Mouse (Mus musculus): Measurements from ENCODE around the gene Dsp.
A peak's percentile ranks its signal among the peaks of the same experiment; 100 is the strongest.

The Dsp gene

GRCm38 (mm10) chr13:38151069-38151588 is at the start of gene Dsp:
TSS of gene Dsp (plus strand) at chr13:38151294.
- peak; percentile 60 for DNase-seq

GRCm38 (mm10) chr13:38103406-38103805 is 47.7 kb upstream of the Dsp start:
- no peak for DNase-seq

GRCm38 (mm10) chr13:38104501-38104900 is 46.6 kb upstream of the Dsp start:
- no peak for DNase-seq

GRCm38 (mm10) chr13:38109081-38109480 is 42.0 kb upstream of the Dsp start:
- DNase-seq, result no peak

- DNase-seq, result no peak
These were observed 28.8 kb upstream of the Dsp start for GRCm38 (mm10) chr13:38122321-38122720.

- DNase-seq, result no peak
These were observed 27.4 kb upstream of the Dsp start for GRCm38 (mm10) chr13:38123666-38124065.

GRCm38 (mm10) chr13:38127683-38128082 is 23.4 kb upstream of the Dsp start:
- no peak for DNase-seq

GRCm38 (mm10) chr13:38128246-38128645 is 22.8 kb upstream of the Dsp start:
- DNase-seq, result peak; percentile 5

GRCm38 (mm10) chr13:38129492-38129891 is 21.6 kb upstream of the Dsp start:
- no peak for DNase-seq

- no peak for DNase-seq
These were observed 21.0 kb upstream of the Dsp start for GRCm38 (mm10) chr13:38130116-38130515.

- no peak for DNase-seq
These were observed 18.0 kb upstream of the Dsp start for GRCm38 (mm10) chr13:38133016-38133528.

GRCm38 (mm10) chr13:38140521-38140920 is 10.6 kb upstream of the Dsp start:
- DNase-seq, result no peak

- DNase-seq, result peak; percentile 49
These were observed 6.0 kb upstream of the Dsp start for GRCm38 (mm10) chr13:38144962-38145713.

- DNase-seq, result no peak
These were observed 2.7 kb upstream of the Dsp start for GRCm38 (mm10) chr13:38148348-38148747.

- DNase-seq, result peak; percentile 8
These were observed 756 bp downstream of the Dsp start for GRCm38 (mm10) chr13:38151671-38152428.

- peak; percentile 33 for DNase-seq
These were observed 1.4 kb downstream of the Dsp start for GRCm38 (mm10) chr13:38152429-38153035.

GRCm38 (mm10) chr13:38155523-38155922 is 4.4 kb downstream of the Dsp start:
- no peak for DNase-seq

GRCm38 (mm10) chr13:38157635-38158034 is 6.5 kb downstream of the Dsp start:
- no peak for DNase-seq

- DNase-seq, result no peak
These were observed 10.9 kb downstream of the Dsp start for GRCm38 (mm10) chr13:38162002-38162401.

GRCm38 (mm10) chr13:38162668-38163067 is 11.6 kb downstream of the Dsp start:
- DNase-seq, result peak; percentile 27

GRCm38 (mm10) chr13:38164932-38165331 is 13.8 kb downstream of the Dsp start:
- DNase-seq, result no peak

- DNase-seq, result no peak
These were observed 16.0 kb downstream of the Dsp start for GRCm38 (mm10) chr13:38167056-38167455.

- DNase-seq, result peak; percentile 49
These were observed 19.6 kb downstream of the Dsp start for GRCm38 (mm10) chr13:38170707-38171144.
